ENCODE assay signal across 8 mouse cellular contexts in the genomic region with DNA sequence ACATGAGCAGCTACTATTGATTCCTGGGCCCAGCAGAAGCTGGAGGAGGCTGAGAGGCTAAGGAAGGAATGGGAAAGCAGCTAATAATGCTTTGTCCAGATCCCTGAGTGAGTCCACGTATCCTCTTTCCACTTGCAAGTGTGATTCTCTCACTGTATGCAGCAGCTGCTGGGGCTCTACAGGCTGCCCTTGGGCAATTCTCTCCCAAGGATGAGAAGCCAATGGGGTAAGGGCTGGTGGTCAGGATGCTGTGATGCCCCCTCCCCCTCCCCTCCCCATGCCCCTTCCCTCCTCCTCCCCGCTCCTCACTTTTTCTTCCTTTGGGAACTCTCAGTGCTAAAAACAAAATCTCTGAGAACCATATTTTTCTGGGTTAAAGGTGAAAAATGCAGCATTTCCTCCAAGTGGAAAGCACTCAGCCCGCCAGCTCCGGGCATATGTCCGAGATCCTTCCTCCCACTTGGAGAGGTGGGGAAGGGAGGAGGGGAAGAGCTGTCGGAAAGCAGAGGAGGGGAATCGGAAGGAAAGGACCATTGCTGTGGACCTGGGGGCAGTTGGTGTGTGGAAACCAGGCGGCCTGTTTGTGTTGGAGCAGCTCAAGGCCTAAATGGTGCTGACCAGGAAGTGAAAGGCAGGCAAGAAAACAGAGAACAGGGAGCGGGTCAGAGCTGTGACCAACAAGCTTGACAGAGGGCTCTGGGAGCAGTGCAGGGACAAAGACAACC.
DNase-seq lines count a peak whose midpoint lies in the region; ATAC-seq and TF ChIP-seq lines count a peak whose summit lies in the region.

No protein-coding gene starts in this region.

- H3K4me1 ChIP-seq in midbrain, embryonic 11.5 days (ENCODE audit: control insufficient read depth, insufficient read depth, low read length) = peaks cover 17% of the 10 kb centered on the region
- H3K4me1 ChIP-seq in midbrain, embryonic 14.5 days (ENCODE audit: control insufficient read depth, insufficient read depth, low read length) = peaks cover 12% of the 10 kb centered on the region
- H3K4me1 ChIP-seq in kidney, embryonic 14.5 days (ENCODE audit: control insufficient read depth, insufficient read depth, low read length) = peaks cover 24% of the 10 kb centered on the region; the same call in 1 of the 2 replicates
- no peaks in the 10 kb centered on the region for H3K4me1 ChIP-seq in midbrain, postnatal 0 days (ENCODE audit: insufficient read depth, low read length)
- peaks cover 23% of the 10 kb centered on the region for H3K4me1 ChIP-seq in forebrain, embryonic 13.5 days

- no peak overlapping the region for H3K4me3 ChIP-seq in midbrain, embryonic 11.5 days (ENCODE audit: low read depth, low read length)
- no peak overlapping the region for H3K4me3 ChIP-seq in midbrain, embryonic 14.5 days (replicated peaks; ENCODE audit: low read depth, low read length)
- no peak overlapping the region for H3K4me3 ChIP-seq in kidney, embryonic 14.5 days (ENCODE audit: low read length)
- H3K4me3 ChIP-seq in midbrain, postnatal 0 days (ENCODE audit: low read depth, low read length) = no peak overlapping the region
- H3K4me3 ChIP-seq in forebrain, embryonic 13.5 days = no peak overlapping the region

- no peak overlapping the region for H3K27ac ChIP-seq in midbrain, embryonic 11.5 days (ENCODE audit: low read depth, low read length)
- H3K27ac ChIP-seq in midbrain, embryonic 14.5 days (replicated peaks; ENCODE audit: low read depth, low read length) = no peak overlapping the region
- peak overlapping the region; percentile 42; the same call in 1 of the 2 replicates for H3K27ac ChIP-seq in kidney, embryonic 14.5 days (ENCODE audit: low read depth, low read length)
- no peak overlapping the region for H3K27ac ChIP-seq in midbrain, postnatal 0 days (ENCODE audit: low read depth, low read length)
- no peak overlapping the region for H3K27ac ChIP-seq in forebrain, embryonic 13.5 days

- no peak overlapping the region for H3K4me2 ChIP-seq in midbrain, embryonic 11.5 days
- H3K4me2 ChIP-seq in midbrain, embryonic 14.5 days (ENCODE audit: low read length) = no peak overlapping the region
- no peak overlapping the region for H3K4me2 ChIP-seq in kidney, embryonic 14.5 days (replicated peaks; ENCODE audit: low read depth, low read length)
- H3K4me2 ChIP-seq in midbrain, postnatal 0 days (ENCODE audit: low read depth, low read length, poor library complexity, severe bottlenecking) = no peak overlapping the region
- no peak overlapping the region for H3K4me2 ChIP-seq in forebrain, embryonic 13.5 days

- DNase-seq in midbrain, embryonic 11.5 days (ENCODE audit: low spot score, missing footprints) = peak; percentile 45
- no peak for DNase-seq in midbrain, embryonic 14.5 days
- peak; percentile 69 to 70 for DNase-seq in heart, adult 9 months (ENCODE audit: low spot score in 2 of 2)
- DNase-seq in midbrain, postnatal 0 days (ENCODE audit: low spot score) = peak; percentile 27
- DNase-seq in retina, postnatal 1 day = no peak
- no peak for DNase-seq in embryo, embryonic 10 days (ENCODE audit: low spot score)

- no peak for ATAC-seq in midbrain, embryonic 11.5 days (ENCODE audit: low FRiP score)
- ATAC-seq in midbrain, embryonic 14.5 days (ENCODE audit: low FRiP score, low TSS enrichment) = no peak
- peak; percentile 61 for ATAC-seq in kidney, embryonic 14.5 days (ENCODE audit: low FRiP score, low TSS enrichment)
- ATAC-seq in midbrain, postnatal 0 days (ENCODE audit: low FRiP score) = no peak
- ATAC-seq in forebrain, embryonic 13.5 days = no peak

- no peaks in the 10 kb centered on the region for H3K9me3 ChIP-seq in midbrain, embryonic 11.5 days (ENCODE audit: control insufficient read depth, low read length)
- H3K9me3 ChIP-seq in midbrain, embryonic 14.5 days (ENCODE audit: control insufficient read depth, low read length) = no peaks in the 10 kb centered on the region
- no peaks in the 10 kb centered on the region for H3K9me3 ChIP-seq in kidney, embryonic 14.5 days (ENCODE audit: control insufficient read depth, low read length)
- no peaks in the 10 kb centered on the region for H3K9me3 ChIP-seq in midbrain, postnatal 0 days (ENCODE audit: low read length)
- H3K9me3 ChIP-seq in forebrain, embryonic 13.5 days (replicated peaks) = no peaks in the 10 kb centered on the region

- no peak overlapping the region for H3K9ac ChIP-seq in midbrain, embryonic 11.5 days (ENCODE audit: low read length)
- no peak overlapping the region for H3K9ac ChIP-seq in midbrain, embryonic 14.5 days (replicated peaks; ENCODE audit: low read length)
- no peak overlapping the region for H3K9ac ChIP-seq in kidney, embryonic 14.5 days (ENCODE audit: low read depth, low read length)
- H3K9ac ChIP-seq in midbrain, postnatal 0 days (replicated peaks; ENCODE audit: low read length, poor library complexity, severe bottlenecking) = no peak overlapping the region
- H3K9ac ChIP-seq in forebrain, embryonic 13.5 days = no peak overlapping the region

- H3K27me3 ChIP-seq in midbrain, embryonic 11.5 days (ENCODE audit: control insufficient read depth, insufficient read depth, low read length) = no peaks in the 10 kb centered on the region
- no peaks in the 10 kb centered on the region for H3K27me3 ChIP-seq in midbrain, embryonic 14.5 days (ENCODE audit: control insufficient read depth, insufficient read depth, low read length)
- H3K27me3 ChIP-seq in kidney, embryonic 14.5 days (ENCODE audit: control insufficient read depth, insufficient read depth, low read length) = no peaks in the 10 kb centered on the region
- H3K27me3 ChIP-seq in midbrain, postnatal 0 days (ENCODE audit: insufficient read depth, low read length) = no peaks in the 10 kb centered on the region
- no peaks in the 10 kb centered on the region for H3K27me3 ChIP-seq in forebrain, embryonic 13.5 days

- no peaks in the 10 kb centered on the region for H3K36me3 ChIP-seq in midbrain, embryonic 11.5 days (ENCODE audit: control insufficient read depth, insufficient read depth, low read length)
- no peaks in the 10 kb centered on the region for H3K36me3 ChIP-seq in midbrain, embryonic 14.5 days (ENCODE audit: control insufficient read depth, insufficient read depth, low read length)
- no peaks in the 10 kb centered on the region for H3K36me3 ChIP-seq in kidney, embryonic 14.5 days (ENCODE audit: control insufficient read depth, insufficient read depth, low read length)
- no peaks in the 10 kb centered on the region for H3K36me3 ChIP-seq in midbrain, postnatal 0 days (ENCODE audit: insufficient read depth, low read length)
- H3K36me3 ChIP-seq in forebrain, embryonic 13.5 days (ENCODE audit: poor library complexity, severe bottlenecking) = no peaks in the 10 kb centered on the region

- 88% methylated on average over 8 of the region's 9 CpGs for WGBS in midbrain, embryonic 11.5 days
- WGBS in midbrain, embryonic 14.5 days = 75% methylated on average over 9 of the region's 9 CpGs
- WGBS in kidney, embryonic 14.5 days = 36% methylated on average over 8 of the region's 9 CpGs
- WGBS in midbrain, postnatal 0 days = 68% methylated on average over 9 of the region's 9 CpGs
- 80% methylated on average over 9 of the region's 9 CpGs for WGBS in forebrain, embryonic 13.5 days

- no peak for TF ChIP-seq CTCF in midbrain, postnatal 0 days (IDR thresholded peaks at IDR 0.05)

Comparison
In these comparisons a context has a peak if more than half of its experiments do, and no peak if none do; other contexts are left out.
1. DNase-seq: peak in midbrain, embryonic 11.5 days (single experiment), heart, adult 9 months (2 of 2) and midbrain, postnatal 0 days (single experiment); none in midbrain, embryonic 14.5 days (single experiment), retina, postnatal 1 day (single experiment) and embryo, embryonic 10 days (single experiment).